Mouse (Mus musculus) lung, postnatal 36 days (tissue): Measurements from ENCODE around the gene Acin1.

Source experiments
- DNase-seq: peaks from one replicate; pipeline ENCODE4 v3.0.0; 2022; ENCODE audit warnings: mixed read lengths

Acin1 gene

GRCm38 (mm10) chr14:54686522-54687143 is at the start of gene Acin1:
Gene Acin1, minus strand, starts transcription at chr14:54686931.
- DNase-seq: peak; percentile 100

GRCm38 (mm10) chr14:54735221-54735620 is 48.5 kb upstream of the Acin1 start:
- no peak for DNase-seq

- no peak for DNase-seq
Measured at GRCm38 (mm10) chr14:54734004-54734403, 47.3 kb upstream of the Acin1 start.

GRCm38 (mm10) chr14:54732206-54732605 is 45.5 kb upstream of the Acin1 start:
- DNase-seq: no peak

- DNase-seq: no peak
Measured at GRCm38 (mm10) chr14:54730305-54730704, 43.6 kb upstream of the Acin1 start.

- DNase-seq: no peak
Measured at GRCm38 (mm10) chr14:54728823-54729653, 42.3 kb upstream of the Acin1 start.

GRCm38 (mm10) chr14:54727565-54727964 is 40.8 kb upstream of the Acin1 start:
- DNase-seq: no peak

GRCm38 (mm10) chr14:54724049-54724448 is 37.3 kb upstream of the Acin1 start:
- DNase-seq: no peak

- DNase-seq: no peak
Measured at GRCm38 (mm10) chr14:54721711-54722110, 35.0 kb upstream of the Acin1 start.

- DNase-seq: no peak
Measured at GRCm38 (mm10) chr14:54720654-54721350, 34.1 kb upstream of the Acin1 start.

- DNase-seq: no peak
Measured at GRCm38 (mm10) chr14:54720041-54720440, 33.3 kb upstream of the Acin1 start.

GRCm38 (mm10) chr14:54715402-54715801 is 28.7 kb upstream of the Acin1 start:
- no peak for DNase-seq

- no peak for DNase-seq
Measured at GRCm38 (mm10) chr14:54714617-54715081, 27.9 kb upstream of the Acin1 start.

GRCm38 (mm10) chr14:54714121-54714520 is 27.4 kb upstream of the Acin1 start:
- peak; percentile 87 for DNase-seq

GRCm38 (mm10) chr14:54712861-54713260 is 26.1 kb upstream of the Acin1 start:
- peak; percentile 45 for DNase-seq

- DNase-seq: no peak
Measured at GRCm38 (mm10) chr14:54712074-54712473, 25.3 kb upstream of the Acin1 start, which contains the start of gene Cebpe. Gene Cebpe, minus strand, starts transcription at chr14:54712174.

GRCm38 (mm10) chr14:54709054-54709453 is 22.3 kb upstream of the Acin1 start:
- no peak for DNase-seq

GRCm38 (mm10) chr14:54706589-54707320 is 20.0 kb upstream of the Acin1 start:
- no peak for DNase-seq

- DNase-seq: no peak
Measured at GRCm38 (mm10) chr14:54705844-54706243, 19.1 kb upstream of the Acin1 start.

GRCm38 (mm10) chr14:54703207-54703606 is 16.5 kb upstream of the Acin1 start:
- DNase-seq: no peak

- peak; percentile 82 for DNase-seq
Measured at GRCm38 (mm10) chr14:54701298-54701697, 14.6 kb upstream of the Acin1 start.

GRCm38 (mm10) chr14:54699586-54699985 is 12.9 kb upstream of the Acin1 start:
- no peak for DNase-seq

GRCm38 (mm10) chr14:54698733-54699132 is 12.0 kb upstream of the Acin1 start, which contains the start of gene Gm29776:
Gene Gm29776, minus strand, starts transcription at chr14:54698833.
- no peak for DNase-seq
